Mouse (Mus musculus): Measurements from ENCODE around the gene Gm10220.

DNA sequence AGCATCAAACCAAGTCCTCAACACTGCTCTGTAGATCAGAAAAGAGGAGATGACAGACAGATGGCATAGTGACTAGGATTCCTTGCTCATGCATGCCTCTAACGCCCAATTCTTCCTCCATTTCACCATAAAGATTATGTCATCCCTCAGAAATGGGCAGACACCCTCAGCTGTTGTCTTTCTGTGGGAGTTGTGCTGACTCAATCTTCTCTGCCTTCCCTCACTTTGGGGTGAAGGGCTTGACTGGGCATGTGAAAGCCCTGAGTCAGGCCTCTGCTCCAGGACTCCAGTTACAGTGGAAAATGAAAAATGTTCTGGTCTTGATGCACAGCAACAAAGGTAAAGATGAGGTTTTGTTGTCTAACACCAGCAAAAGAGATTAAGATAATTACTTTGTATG is 48.6 kb upstream of the Gm10220 start:
- no peak for TF ChIP-seq CTCF (IDR thresholded peaks at IDR 0.05; ENCODE audit: insufficient read depth, low read length)
- no peak for TF ChIP-seq POLR2A (IDR thresholded peaks at IDR 0.05; ENCODE audit: borderline replicate concordance, extremely low read depth, low read depth, low read length)
